Mouse (Mus musculus): ENCODE results near the gene Gm10295. TPM values are rescaled to one million over a fixed set of nuclear protein-coding genes. Genes with fewer than 3 reads are reported as not detected.

The Gm10295 gene
- polyA plus RNA-seq (2017; shearing (Covaris generic)): not detected

DNA sequence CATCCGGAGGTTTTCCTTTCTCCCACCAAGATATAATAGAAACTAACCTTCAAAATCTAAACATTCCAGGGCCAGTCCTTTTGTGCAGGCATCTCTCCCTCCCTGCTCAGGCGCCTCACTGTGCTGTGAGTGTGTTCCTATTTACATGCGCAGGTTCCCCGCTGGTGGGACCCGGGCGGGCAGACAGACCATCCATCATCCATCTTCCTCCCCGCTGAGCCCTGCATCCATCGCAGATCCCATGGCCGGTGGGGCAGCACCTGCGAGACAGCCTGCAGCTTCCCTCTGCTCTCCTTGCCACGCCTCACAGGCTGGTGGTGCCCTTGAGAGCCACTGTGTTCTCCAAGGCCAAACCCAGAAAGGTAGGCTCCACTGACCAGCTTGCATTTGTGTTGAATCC lies at the start of gene Gm10295:
Gene Gm10295, minus strand, starts transcription at position 122 of the 400 bp plus-strand sequence.

